ENCODE assay signal across 7 mouse cellular contexts in genomic region chr8:87960061-87960749, GRCm38 (mm10). TPM values are rescaled to one million over a fixed set of nuclear protein-coding genes. Genes with fewer than 3 reads are reported as not detected.
DNase-seq lines count a peak whose midpoint lies in the region; ATAC-seq and TF ChIP-seq lines count a peak whose summit lies in the region.

No protein-coding gene starts in this region.

- ATAC-seq in embryonic facial prominence, embryonic 15.5 days (ENCODE audit: insufficient number of reproducible peaks, low FRiP score, low TSS enrichment, low read depth): peak; percentile 60
- peak; percentile 65 for ATAC-seq in limb, embryonic 13.5 days (ENCODE audit: low FRiP score, low read depth)
- ATAC-seq in midbrain, embryonic 15.5 days (replicated peaks): peak; percentile 79
- peak; percentile 79 for ATAC-seq in stomach, postnatal 0 days (ENCODE audit: low FRiP score, low TSS enrichment)

- peak overlapping the region; percentile 87 for H3K9ac ChIP-seq in embryonic facial prominence, embryonic 15.5 days
- peak overlapping the region; percentile 99 for H3K9ac ChIP-seq in limb, embryonic 13.5 days
- H3K9ac ChIP-seq in midbrain, embryonic 15.5 days: peak overlapping the region; percentile 97
- H3K9ac ChIP-seq in stomach, postnatal 0 days (ENCODE audit: low read length): peak overlapping the region; percentile 89

- H3K27me3 ChIP-seq in embryonic facial prominence, embryonic 15.5 days: peaks cover 13% of the 10 kb centered on the region
- H3K27me3 ChIP-seq in heart, embryonic 10.5 days (ENCODE audit: insufficient read depth, poor library complexity, severe bottlenecking): peaks cover 45% of the 10 kb centered on the region
- peaks cover 26% of the 10 kb centered on the region for H3K27me3 ChIP-seq in limb, embryonic 13.5 days
- H3K27me3 ChIP-seq in midbrain, embryonic 15.5 days (replicated peaks): peaks cover 4% of the 10 kb centered on the region; the same call in 1 of the 2 replicates
- H3K27me3 ChIP-seq in stomach, postnatal 0 days (ENCODE audit: control insufficient read depth, insufficient read depth, low read length): peaks cover 9% of the 10 kb centered on the region; the same call in 1 of the 2 replicates

- peak overlapping the region; percentile 77 for H3K4me3 ChIP-seq in brown adipose tissue, adult 24 weeks (ENCODE audit: insufficient read depth, low read depth, low read length)
- peak overlapping the region; percentile 88 for H3K4me3 ChIP-seq in embryonic facial prominence, embryonic 15.5 days (replicated peaks)
- peak overlapping the region; percentile 82 for H3K4me3 ChIP-seq in heart, embryonic 10.5 days
- H3K4me3 ChIP-seq in limb, embryonic 13.5 days: peak overlapping the region; percentile 89
- H3K4me3 ChIP-seq in midbrain, embryonic 15.5 days: peak overlapping the region; percentile 74
- peak overlapping the region; percentile 79 for H3K4me3 ChIP-seq in stomach, postnatal 0 days (ENCODE audit: low read depth, low read length)

- peak; percentile 74 for TF ChIP-seq CTCF in stomach, postnatal 0 days (IDR thresholded peaks at IDR 0.05; ENCODE audit: low read depth)

- peaks cover 16% of the 10 kb centered on the region for H3K4me1 ChIP-seq in brown adipose tissue, adult 24 weeks (ENCODE audit: control insufficient read depth, insufficient read depth, insufficient read length, low read length)
- peaks cover 59% of the 10 kb centered on the region for H3K4me1 ChIP-seq in embryonic facial prominence, embryonic 15.5 days
- peaks cover 55% of the 10 kb centered on the region for H3K4me1 ChIP-seq in heart, embryonic 10.5 days
- peaks cover 61% of the 10 kb centered on the region for H3K4me1 ChIP-seq in limb, embryonic 13.5 days
- H3K4me1 ChIP-seq in midbrain, embryonic 15.5 days: peaks cover 62% of the 10 kb centered on the region
- peaks cover 6% of the 10 kb centered on the region for H3K4me1 ChIP-seq in stomach, postnatal 0 days (replicated peaks; ENCODE audit: control insufficient read depth, insufficient read depth)

- DNase-seq in heart, embryonic 10.5 days (ENCODE audit: low spot score): peak; percentile 90
- DNase-seq in kidney, adult 9 months: peak; percentile 57
- DNase-seq in stomach, postnatal 0 days (ENCODE audit: low spot score): peak; percentile 81

- under 1% methylated on average over 67 of the region's 76 CpGs for WGBS in embryonic facial prominence, embryonic 15.5 days
- WGBS in heart, embryonic 10.5 days: under 1% methylated on average over 69 of the region's 76 CpGs
- under 1% methylated on average over 60 of the region's 76 CpGs for WGBS in limb, embryonic 13.5 days
- whole genome bisulfite sequencing in midbrain, embryonic 15.5 days: under 1% methylated on average over 60 of the region's 76 CpGs
- 0% methylated on average over 42 of the region's 76 CpGs for WGBS in stomach, postnatal 0 days

- no peak for TF ChIP-seq EP300 in stomach, postnatal 0 days (optimal IDR thresholded peaks at IDR 0.05)

- H3K4me2 ChIP-seq in embryonic facial prominence, embryonic 15.5 days (replicated peaks): peak overlapping the region; percentile 67
- H3K4me2 ChIP-seq in limb, embryonic 13.5 days (replicated peaks): peak overlapping the region; percentile 94
- H3K4me2 ChIP-seq in midbrain, embryonic 15.5 days: peak overlapping the region; percentile 88
- H3K4me2 ChIP-seq in stomach, postnatal 0 days (replicated peaks; ENCODE audit: low read depth): peak overlapping the region; percentile 97

- H3K27ac ChIP-seq in brown adipose tissue, adult 24 weeks (replicated peaks; ENCODE audit: low read depth, low read length): peak overlapping the region; percentile 71
- H3K27ac ChIP-seq in embryonic facial prominence, embryonic 15.5 days (replicated peaks): peak overlapping the region; percentile 97
- peak overlapping the region; percentile 96 for H3K27ac ChIP-seq in heart, embryonic 10.5 days
- H3K27ac ChIP-seq in limb, embryonic 13.5 days: peak overlapping the region; percentile 99
- H3K27ac ChIP-seq in midbrain, embryonic 15.5 days: peak overlapping the region; percentile 98
- H3K27ac ChIP-seq in stomach, postnatal 0 days (replicated peaks): peak overlapping the region; percentile 73

- no peaks in the 10 kb centered on the region for H3K36me3 ChIP-seq in embryonic facial prominence, embryonic 15.5 days
- no peaks in the 10 kb centered on the region for H3K36me3 ChIP-seq in heart, embryonic 10.5 days
- H3K36me3 ChIP-seq in limb, embryonic 13.5 days: no peaks in the 10 kb centered on the region
- no peaks in the 10 kb centered on the region for H3K36me3 ChIP-seq in midbrain, embryonic 15.5 days (replicated peaks)
- no peaks in the 10 kb centered on the region for H3K36me3 ChIP-seq in stomach, postnatal 0 days (ENCODE audit: control insufficient read depth, insufficient read depth, low read length)

- H3K9me3 ChIP-seq in embryonic facial prominence, embryonic 15.5 days (replicated peaks): no peaks in the 10 kb centered on the region
- no peaks in the 10 kb centered on the region for H3K9me3 ChIP-seq in heart, embryonic 10.5 days
- no peaks in the 10 kb centered on the region for H3K9me3 ChIP-seq in limb, embryonic 13.5 days
- H3K9me3 ChIP-seq in midbrain, embryonic 15.5 days: no peaks in the 10 kb centered on the region
- no peaks in the 10 kb centered on the region for H3K9me3 ChIP-seq in stomach, postnatal 0 days (ENCODE audit: control insufficient read depth, low read length)

RNA-seq across cellular contexts. Expression of gene Zfp423, which starts 0.8 kb away (rescaled TPM):
- polyA plus RNA-seq in brown adipose tissue, adult 24 weeks (2012; ENCODE audit: insufficient read depth, insufficient read length, missing spikeins): 10.1 and 14.0 TPM in 2 replicates
- polyA plus RNA-seq in embryonic facial prominence, embryonic 15.5 days (2015; fragmentation: Nextera tagmentation; extraction: Ambion mirVana): 20.5 and 21.0 TPM in 2 replicates
- polyA plus RNA-seq in heart, embryonic 10.5 days (2016; fragmentation: Nextera tagmentation; extraction: Ambion mirVana): 5.0 and 10.4 TPM in 2 replicates
- polyA plus RNA-seq in limb, embryonic 13.5 days (2015; fragmentation: Nextera tagmentation; extraction: Ambion mirVana): 26.4 and 27.2 TPM in 2 replicates
- 35.1 and 35.7 TPM in 2 replicates for polyA plus RNA-seq in midbrain, embryonic 15.5 days (2015; fragmentation: Nextera tagmentation; extraction: Ambion mirVana)
- 2.6 and 2.8 TPM in 2 replicates for polyA plus RNA-seq in stomach, postnatal 0 days (2015; fragmentation: Nextera tagmentation; extraction: Ambion mirVana)

Comparison
In these comparisons a context has a peak if more than half of its experiments do, and no peak if none do; other contexts are left out.
1. Peak in every context shown above with its lines: DNase-seq, ATAC-seq, H3K4me3 ChIP-seq and H3K27ac ChIP-seq.